Mouse (Mus musculus) brain, embryonic 18.5 days (tissue): Measurements from ENCODE around the gene Kcnk2.

Experiments used
- DNase-seq: peaks from one replicate; pipeline ENCODE4 v3.0.0-alpha.2; 2012; ENCODE audit warnings: low read depth, low spot score

The Kcnk2 gene

GRCm38 (mm10) chr1:189217751-189218564 is 184.1 kb downstream of the Kcnk2 start:
- no peak for DNase-seq

GRCm38 (mm10) chr1:189215131-189215530 is 186.9 kb downstream of the Kcnk2 start:
- DNase-seq, result no peak

GRCm38 (mm10) chr1:189214477-189214876 is 187.6 kb downstream of the Kcnk2 start:
- DNase-seq, result no peak

- no peak for DNase-seq
Measured at GRCm38 (mm10) chr1:189209715-189210108, 192.4 kb downstream of the Kcnk2 start.

- DNase-seq, result no peak
Measured at GRCm38 (mm10) chr1:189209029-189209714, 192.9 kb downstream of the Kcnk2 start.

GRCm38 (mm10) chr1:189208605-189209004 is 193.5 kb downstream of the Kcnk2 start:
- no peak for DNase-seq

- no peak for DNase-seq
Measured at GRCm38 (mm10) chr1:189195758-189196157, 206.3 kb downstream of the Kcnk2 start.

- DNase-seq, result peak; percentile 63
Measured at GRCm38 (mm10) chr1:189187737-189188390, 214.2 kb downstream of the Kcnk2 start.

GRCm38 (mm10) chr1:189185206-189185750 is 216.8 kb downstream of the Kcnk2 start:
- DNase-seq, result no peak

- no peak for DNase-seq
Measured at GRCm38 (mm10) chr1:189177746-189178145, 224.3 kb downstream of the Kcnk2 start.

GRCm38 (mm10) chr1:189173479-189173878 is 228.6 kb downstream of the Kcnk2 start:
- DNase-seq, result no peak

- no peak for DNase-seq
Measured at GRCm38 (mm10) chr1:189171138-189171537, 230.9 kb downstream of the Kcnk2 start.

GRCm38 (mm10) chr1:189165756-189166155 is 236.3 kb downstream of the Kcnk2 start:
- no peak for DNase-seq

- DNase-seq, result no peak
Measured at GRCm38 (mm10) chr1:189165141-189165540, 236.9 kb downstream of the Kcnk2 start.

- no peak for DNase-seq
Measured at GRCm38 (mm10) chr1:189164721-189165120, 237.4 kb downstream of the Kcnk2 start.

GRCm38 (mm10) chr1:189164241-189164640 is 237.8 kb downstream of the Kcnk2 start:
- no peak for DNase-seq
